Mouse (Mus musculus): ENCODE data around the gene Myo6. TPM values are rescaled to one million over a fixed set of nuclear protein-coding genes. Genes with fewer than 3 reads are reported as not detected.

Myo6 gene
- polyA plus RNA-seq (2015; fragmentation: Nextera tagmentation; extraction: Ambion mirVana) = 6.6 and 8.6 TPM in 2 replicates

GRCm38 (mm10) chr9:80164611-80165474 is at the start of gene Myo6:
Myo6 (plus strand) TSS chr9:80165031.

Other genes starting within 250 kb of the Myo6 start
- gene Filip1, start 152.2 kb upstream of the Myo6 start, polyA plus RNA-seq (2015; fragmentation: Nextera tagmentation; extraction: Ambion mirVana) = 31.7 and 33.9 TPM in 2 replicates
- 29.6 and 32.3 TPM in 2 replicates for gene Senp6, start 98.1 kb upstream of the Myo6 start, polyA plus RNA-seq (2015; fragmentation: Nextera tagmentation; extraction: Ambion mirVana)

Measured in skeletal muscle tissue, postnatal 0 days (tissue).